Mouse (Mus musculus): ENCODE results near the gene Tmem174.

Gene Tmem174

GRCm38 (mm10) chr13:98633641-98634484 is 3.3 kb downstream of the Tmem174 start:
- no peak for DNase-seq (ENCODE audit: extremely low read depth, low read depth, low spot score)

DNA sequence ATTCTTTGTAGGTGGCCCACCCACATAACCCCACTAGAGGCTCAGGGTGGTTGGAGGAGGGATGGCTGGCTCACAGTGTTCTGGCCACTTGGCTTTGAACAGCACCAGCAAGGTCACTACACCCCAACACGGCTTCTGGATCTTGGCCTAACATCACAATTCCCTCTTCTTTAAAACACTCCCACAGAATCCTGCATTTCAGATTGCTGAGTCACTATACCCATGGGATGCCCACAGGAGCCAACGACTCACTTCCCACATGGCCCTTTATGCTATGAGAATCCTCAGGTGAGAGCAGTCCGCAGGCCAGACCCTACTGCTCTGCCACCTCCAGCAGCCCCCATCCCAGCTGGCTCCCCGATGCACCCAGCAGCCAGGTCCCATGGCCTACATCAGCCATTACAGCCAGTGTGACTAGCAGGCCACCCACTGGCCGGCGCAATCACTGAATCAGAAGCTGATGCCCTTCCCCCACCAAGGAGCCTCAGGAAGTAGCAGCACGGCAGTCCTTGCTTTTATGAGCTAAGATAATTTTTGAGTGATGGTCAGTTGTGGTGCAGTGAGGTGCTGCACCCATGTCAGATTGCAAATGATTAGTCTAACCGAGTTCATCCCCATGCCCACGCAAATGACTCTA is 4.8 kb downstream of the Tmem174 start:
- no peak for DNase-seq (ENCODE audit: extremely low read depth, low read depth, low spot score)

DNA sequence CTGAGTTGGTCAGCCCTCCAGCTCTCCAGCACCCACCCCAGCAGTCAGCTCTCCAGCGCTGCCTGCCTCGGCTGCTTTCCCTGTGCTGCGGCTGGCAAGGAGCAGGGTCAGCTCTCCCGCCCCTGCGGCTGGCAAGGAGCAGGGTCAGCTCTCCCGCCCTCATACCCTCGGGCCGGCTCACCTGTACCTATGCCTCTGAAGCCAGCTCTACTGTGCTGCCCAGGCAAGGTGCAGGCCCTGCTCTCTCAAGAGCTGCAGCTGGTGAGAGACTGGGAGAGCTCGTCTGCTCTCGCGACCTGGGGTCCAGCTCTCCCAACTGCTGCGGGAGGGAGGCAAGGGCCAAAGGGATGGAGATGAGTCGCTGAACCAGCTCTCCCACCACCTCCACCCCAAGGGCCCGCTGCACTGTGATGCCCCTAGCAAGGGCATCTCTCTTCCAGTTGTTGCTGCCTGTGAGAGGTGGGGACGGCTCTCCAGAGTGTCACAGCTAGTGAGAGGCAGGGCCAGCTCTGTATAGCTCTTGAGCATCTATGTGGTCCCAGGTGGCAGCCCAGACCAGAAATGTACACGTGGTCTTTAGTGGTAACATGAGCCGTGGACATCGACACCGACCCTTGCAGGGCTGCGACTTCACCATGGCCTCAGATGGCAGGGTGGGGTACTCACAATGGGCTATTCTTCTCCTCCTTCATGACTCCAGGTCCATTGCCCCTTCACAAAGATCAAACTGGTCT is 5.9 kb downstream of the Tmem174 start:
- DNase-seq (ENCODE audit: extremely low read depth, low read depth, low spot score): no peak

- DNase-seq (ENCODE audit: extremely low read depth, low read depth, low spot score): no peak
Measured at GRCm38 (mm10) chr13:98626736-98627135, 10.5 kb downstream of the Tmem174 start.

DNA sequence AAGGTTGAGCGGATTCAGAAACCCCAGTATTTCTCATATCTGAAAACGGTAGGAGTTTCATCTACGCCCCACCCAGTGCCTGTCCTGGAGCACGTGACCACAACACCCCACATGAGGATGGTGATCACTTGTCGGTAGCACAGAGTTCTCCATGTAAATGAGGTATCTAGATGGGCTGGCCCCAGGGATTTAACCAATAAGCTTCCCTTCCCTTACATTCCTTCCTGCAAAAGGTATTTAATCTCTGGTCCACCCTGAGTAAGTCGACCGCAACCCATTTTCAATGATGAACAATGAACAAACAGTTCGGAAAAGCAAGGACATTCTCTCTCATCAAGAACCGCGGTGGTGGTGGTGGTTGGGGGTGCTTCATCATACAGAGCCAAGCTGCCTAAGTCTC is 12.7 kb downstream of the Tmem174 start:
- no peak for DNase-seq (ENCODE audit: extremely low read depth, low read depth, low spot score)

GRCm38 (mm10) chr13:98622881-98623549 is 14.2 kb downstream of the Tmem174 start:
- DNase-seq (ENCODE audit: extremely low read depth, low read depth, low spot score): no peak

- DNase-seq (ENCODE audit: extremely low read depth, low read depth, low spot score): no peak
Measured at GRCm38 (mm10) chr13:98617429-98618067, 19.7 kb downstream of the Tmem174 start.

- DNase-seq (ENCODE audit: extremely low read depth, low read depth, low spot score): no peak
Measured at GRCm38 (mm10) chr13:98607885-98608477, 29.2 kb downstream of the Tmem174 start.

- DNase-seq (ENCODE audit: extremely low read depth, low read depth, low spot score): no peak
Measured at GRCm38 (mm10) chr13:98603799-98604198, 33.4 kb downstream of the Tmem174 start.

DNA sequence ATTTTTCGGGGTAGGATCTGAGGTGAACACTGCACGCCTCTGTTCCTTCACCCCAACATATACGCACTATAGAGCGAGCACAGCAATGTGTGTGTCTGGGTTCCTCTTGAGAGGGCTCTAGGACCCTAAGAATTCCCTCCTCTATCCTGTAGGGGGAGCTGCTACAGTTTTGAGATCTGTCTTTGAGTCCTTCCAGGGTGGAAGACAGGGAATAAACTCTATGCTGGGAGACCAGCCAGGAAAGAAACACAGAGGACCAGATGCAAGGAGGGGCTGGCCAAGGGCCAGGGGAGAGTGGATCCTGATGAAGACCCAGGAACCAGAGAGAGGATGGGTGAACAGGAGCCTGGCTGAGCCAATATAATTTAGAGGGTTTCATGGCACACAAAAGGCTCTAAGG is 40.5 kb downstream of the Tmem174 start:
- no peak for DNase-seq (ENCODE audit: extremely low read depth, low read depth, low spot score)

DNA sequence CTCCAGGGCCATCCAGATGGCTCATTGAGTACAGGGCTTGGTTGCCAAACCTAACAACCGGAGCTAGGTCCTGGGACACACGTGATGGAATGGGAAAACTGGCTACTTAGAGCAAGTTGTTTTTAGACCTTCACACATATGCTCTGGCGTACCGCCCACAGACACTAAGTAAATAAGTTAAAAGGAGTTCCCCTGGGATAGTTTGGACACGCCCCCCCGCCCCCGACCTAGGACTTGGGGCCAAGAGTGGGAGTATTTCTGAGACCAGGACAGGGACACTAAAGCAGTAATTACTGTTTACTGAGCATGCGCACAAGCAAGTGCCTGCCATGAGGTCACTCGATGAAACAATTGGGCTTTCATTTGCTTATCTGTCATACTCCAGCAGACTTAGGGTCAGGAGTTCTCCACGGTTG is 42.5 kb downstream of the Tmem174 start:
- DNase-seq (ENCODE audit: extremely low read depth, low read depth, low spot score): no peak

DNA sequence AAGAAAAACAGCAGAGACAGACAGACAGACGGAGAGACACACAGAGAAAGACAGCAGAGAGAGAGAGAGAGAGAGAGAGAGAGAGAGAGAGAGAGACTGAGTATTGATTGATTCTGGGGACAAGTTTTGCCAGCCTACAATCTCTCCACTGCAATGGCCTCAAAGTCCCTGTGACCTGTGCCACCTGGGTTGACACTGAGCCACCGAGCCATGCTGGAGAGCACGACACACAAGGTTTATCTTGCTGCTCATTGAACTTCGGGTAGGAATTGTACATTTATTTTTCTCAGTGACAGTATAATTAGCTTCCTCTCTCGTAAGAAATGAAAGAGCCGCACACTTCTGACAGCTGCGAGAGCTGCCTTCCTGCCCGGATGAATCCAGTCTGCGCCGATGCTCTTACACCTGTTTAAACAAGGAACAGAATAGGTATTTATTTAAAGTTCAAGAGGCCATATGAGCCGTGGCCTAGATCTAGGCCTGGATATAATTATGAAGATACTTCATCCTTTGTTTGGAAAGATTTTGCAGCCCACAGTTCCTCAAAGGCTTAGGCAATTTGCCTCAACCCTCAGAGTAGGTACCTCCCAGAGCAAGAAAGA is 43.2 kb downstream of the Tmem174 start:
- DNase-seq (ENCODE audit: extremely low read depth, low read depth, low spot score): no peak

GRCm38 (mm10) chr13:98591406-98591805 is 45.8 kb downstream of the Tmem174 start:
- no peak for DNase-seq (ENCODE audit: extremely low read depth, low read depth, low spot score)

GRCm38 (mm10) chr13:98590693-98591389 is 46.4 kb downstream of the Tmem174 start:
- DNase-seq (ENCODE audit: extremely low read depth, low read depth, low spot score): no peak

- no peak for DNase-seq (ENCODE audit: extremely low read depth, low read depth, low spot score)
Measured at GRCm38 (mm10) chr13:98589572-98589971, 47.6 kb downstream of the Tmem174 start.

DNA sequence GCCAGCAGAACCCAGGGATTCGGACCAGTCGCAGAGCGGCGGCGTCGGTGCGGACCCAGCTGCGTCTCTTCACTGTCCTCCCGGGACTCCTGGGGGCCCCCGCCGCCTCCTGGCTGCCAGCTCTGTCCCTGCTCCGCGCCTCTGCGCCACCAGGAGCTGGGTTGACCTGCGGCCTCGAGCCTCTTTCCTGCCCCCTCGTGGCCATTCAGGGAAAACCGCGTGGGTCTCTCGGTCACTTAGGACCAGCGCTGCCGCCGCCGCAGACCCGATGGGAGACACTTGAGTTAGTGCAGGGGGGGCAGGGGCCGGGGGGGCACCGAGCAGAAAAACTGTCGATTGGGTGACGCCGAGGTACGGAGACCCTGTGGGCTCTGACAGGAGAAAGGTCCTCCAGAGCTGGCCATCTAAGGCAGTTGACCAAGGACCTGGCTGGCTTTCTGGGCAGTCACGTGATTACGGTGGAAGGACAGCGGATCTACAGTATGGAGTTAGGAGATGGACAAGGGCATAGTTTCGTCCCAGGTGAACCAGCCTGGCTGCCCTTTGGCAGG is 48.2 kb downstream of the Tmem174 start:
- no peak for DNase-seq (ENCODE audit: extremely low read depth, low read depth, low spot score)

GRCm38 (mm10) chr13:98588480-98588879 is 48.7 kb downstream of the Tmem174 start:
- DNase-seq (ENCODE audit: extremely low read depth, low read depth, low spot score): no peak

GRCm38 (mm10) chr13:98587639-98588038 is 49.6 kb downstream of the Tmem174 start:
- DNase-seq (ENCODE audit: extremely low read depth, low read depth, low spot score): no peak

Measured in fat pad, adult 2 months (tissue).